Mouse (Mus musculus) lung, embryonic 16.5 days (tissue): ENCODE results near the gene Banf2. TPM values are rescaled to one million over a fixed set of nuclear protein-coding genes. Genes with fewer than 3 reads are reported as not detected.

ENCODE experiments used
- ATAC-seq: fragments of 200-750 bp; cut with Nextera tagmentation; 2 replicates; pipeline ENCODE4 v1.8.0; 2017; ENCODE audit warnings: low read depth, mild to moderate bottlenecking, moderate library complexity
- H3K27ac ChIP-seq: fragments of 300-500 bp; sonication (generic); 2 replicates; pipeline ENCODE4 v1.5.1; 2014; ENCODE audit warnings: mild to moderate bottlenecking, control low read depth, low read length
- H3K27me3 ChIP-seq: fragments of 300-500 bp; sonication (generic); 2 replicates; pipeline ENCODE4 v1.6.1; 2014; ENCODE audit warnings: low read depth, low read length, mixed read lengths; ENCODE audit not compliant: control insufficient read depth, insufficient read depth
- H3K36me3 ChIP-seq: fragments of 300-500 bp; sonication (generic); 2 replicates; pipeline ENCODE4 v1.6.1; 2014; ENCODE audit warnings: low read length; ENCODE audit not compliant: control insufficient read depth, insufficient read depth
- H3K4me1 ChIP-seq: fragments of 300-500 bp; sonication (generic); replicated peaks from 2 replicates; pipeline ENCODE4 v1.6.1; 2014; ENCODE audit warnings: low read length, mixed read lengths; ENCODE audit not compliant: control insufficient read depth, insufficient read depth
- H3K4me2 ChIP-seq: fragments of 300-500 bp; sonication (generic); 2 replicates; pipeline ENCODE4 v1.6.1; 2014; ENCODE audit warnings: low read depth, low read length, control low read depth
- H3K4me3 ChIP-seq: fragments of 300-500 bp; sonication (generic); 2 replicates; pipeline ENCODE4 v1.5.1; 2014; ENCODE audit warnings: mild to moderate bottlenecking, low read length, control low read depth
- H3K9ac ChIP-seq: fragments of 300-500 bp; sonication (generic); 2 replicates; pipeline ENCODE4 v1.6.1; 2014; ENCODE audit warnings: low read length, control low read depth
- H3K9me3 ChIP-seq: fragments of 300-500 bp; sonication (generic); 2 replicates; pipeline ENCODE4 v1.6.1; 2016; ENCODE audit warnings: low read length; ENCODE audit not compliant: control insufficient read depth
- WGBS: fragments of 180-500 bp; shearing (Covaris S2); extraction: QIAGEN DNeasy Blood & Tissue Kit; methylation state at CpG from one replicate; pipeline ENCODE4 v1.1.7; 2014; 5-methylcytosine and 5-hydroxymethylcytosine counted together
- polyA plus RNA-seq: library from polyadenylated mRNA; unstranded; fragments of >200 nt; fragmentation: Nextera tagmentation; extraction: Ambion mirVana; gene quantifications from 2 replicates; pipeline ENCODE4 v1.2.1, GENCODE M21; 2015

Gene Banf2
- not detected in 2 replicates for polyA plus RNA-seq

GRCm38 (mm10) chr2:144032664-144033063, at the start of gene Banf2:
Gene Banf2, plus strand, starts transcription at chr2:144033059.
- H3K36me3 ChIP-seq: no peaks in the 10 kb centered on the region
- H3K9me3 ChIP-seq: no peaks in the 10 kb centered on the region
- no peak within 1 kb of the TSS for H3K4me3 ChIP-seq
- H3K4me2 ChIP-seq: no peak within 1 kb of the TSS
- no peak within 1 kb of the TSS for H3K27ac ChIP-seq
- H3K4me1 ChIP-seq: no peaks in the 10 kb centered on the region
- WGBS: 81% methylated on average over 2 of the region's 2 CpGs
- H3K9ac ChIP-seq: no peak within 1 kb of the TSS
- H3K27me3 ChIP-seq: no peaks in the 10 kb centered on the region
- no peak for ATAC-seq

- Histone ChIP-seq H3K9ac (no peak overlapping the region), H3K4me2 (no peak overlapping the region), H3K36me3 (peaks cover 17% of the 10 kb centered on the region), H3K27ac (no peak overlapping the region), H3K9me3 (no peaks in the 10 kb centered on the region), H3K4me1 (0 out of 2 replicates have a peak, but pooled peaks cover 9% of the 10 kb centered on the region), H3K27me3 (no peaks in the 10 kb centered on the region), H3K4me3 (no peak overlapping the region)
- no peak for ATAC-seq
- 54% methylated on average over 2 of the region's 2 CpGs for WGBS
Observed at GRCm38 (mm10) chr2:143983482-143983881, 49.4 kb upstream of the Banf2 start.

GRCm38 (mm10) chr2:143987485-143987884, 45.4 kb upstream of the Banf2 start:
- H3K4me1 ChIP-seq: peaks cover 15% of the 10 kb centered on the region
- 69% methylated on average over 2 of the region's 2 CpGs for WGBS
- H3K4me2 ChIP-seq: no peak overlapping the region
- ATAC-seq: no peak
- H3K9me3 ChIP-seq: no peaks in the 10 kb centered on the region
- no peak overlapping the region for H3K4me3 ChIP-seq
- no peaks in the 10 kb centered on the region for H3K27me3 ChIP-seq
- H3K36me3 ChIP-seq: peaks cover 8% of the 10 kb centered on the region
- no peak overlapping the region for H3K9ac ChIP-seq
- no peak overlapping the region for H3K27ac ChIP-seq

- peaks cover 6% of the 10 kb centered on the region for H3K36me3 ChIP-seq
- no peak overlapping the region for H3K27ac ChIP-seq
- no peak overlapping the region for H3K4me2 ChIP-seq
- ATAC-seq: no peak
- H3K27me3 ChIP-seq: no peaks in the 10 kb centered on the region
- H3K4me1 ChIP-seq: peaks cover 10% of the 10 kb centered on the region
- WGBS: 76% methylated on average over 3 of the region's 3 CpGs
- no peak overlapping the region for H3K9ac ChIP-seq
- no peak overlapping the region for H3K4me3 ChIP-seq
- H3K9me3 ChIP-seq: no peaks in the 10 kb centered on the region
Observed at GRCm38 (mm10) chr2:143988016-143988415, 44.8 kb upstream of the Banf2 start.

GRCm38 (mm10) chr2:143990997-143991396, 41.9 kb upstream of the Banf2 start:
- H3K9me3 ChIP-seq: no peaks in the 10 kb centered on the region
- peaks cover 13% of the 10 kb centered on the region for H3K4me1 ChIP-seq
- H3K4me3 ChIP-seq: no peak overlapping the region
- H3K9ac ChIP-seq: no peak overlapping the region
- H3K4me2 ChIP-seq: no peak overlapping the region
- H3K27me3 ChIP-seq: no peaks in the 10 kb centered on the region
- H3K36me3 ChIP-seq: no peaks in the 10 kb centered on the region; the same call in none of the 2 replicates
- 34% methylated on average over 1 of the region's 1 CpGs for WGBS
- peak; percentile 77 for ATAC-seq
- H3K27ac ChIP-seq: no peak overlapping the region

GRCm38 (mm10) chr2:143991964-143992672, 40.7 kb upstream of the Banf2 start:
- Histone ChIP-seq H3K27me3 (no peaks in the 10 kb centered on the region), H3K36me3 (no peaks in the 10 kb centered on the region; the same call in 1 of the 2 replicates), H3K9ac (no peak overlapping the region), H3K9me3 (no peaks in the 10 kb centered on the region), H3K4me2 (no peak overlapping the region), H3K4me3 (no peak overlapping the region), H3K4me1 (peaks cover 13% of the 10 kb centered on the region), H3K27ac (no peak overlapping the region)
- WGBS: 87% methylated on average over 7 of the region's 7 CpGs
- no peak for ATAC-seq

GRCm38 (mm10) chr2:143992977-143993376, 39.9 kb upstream of the Banf2 start:
- 94% methylated on average over 1 of the region's 1 CpGs for WGBS

GRCm38 (mm10) chr2:144002229-144002984, 30.5 kb upstream of the Banf2 start:
- Histone ChIP-seq H3K4me1 (peaks cover 42% of the 10 kb centered on the region), H3K4me2 (no peak overlapping the region), H3K27ac (no peak overlapping the region), H3K9ac (no peak overlapping the region), H3K4me3 (no peak overlapping the region), H3K36me3 (no peaks in the 10 kb centered on the region; the same call in 1 of the 2 replicates), H3K9me3 (no peaks in the 10 kb centered on the region), H3K27me3 (no peaks in the 10 kb centered on the region)
- no peak for ATAC-seq
- WGBS: 81% methylated on average over 5 of the region's 5 CpGs

More at GRCm38 (mm10) chr2:143992977-143993376, 39.9 kb upstream of the Banf2 start:
- no peak overlapping the region for H3K4me2 ChIP-seq
- H3K36me3 ChIP-seq: no peaks in the 10 kb centered on the region; the same call in 1 of the 2 replicates
- no peak overlapping the region for H3K9ac ChIP-seq
- H3K9me3 ChIP-seq: no peaks in the 10 kb centered on the region
- H3K4me3 ChIP-seq: no peak overlapping the region
- no peak overlapping the region for H3K27ac ChIP-seq
- peaks cover 13% of the 10 kb centered on the region for H3K4me1 ChIP-seq
- ATAC-seq: no peak
- no peaks in the 10 kb centered on the region for H3K27me3 ChIP-seq

- no peak overlapping the region for H3K9ac ChIP-seq
- H3K9me3 ChIP-seq: no peaks in the 10 kb centered on the region
- WGBS: 23% methylated on average over 2 of the region's 2 CpGs
- H3K27ac ChIP-seq: no peak overlapping the region
- ATAC-seq: 0 out of 2 replicates have a peak, but pooled peaks have one; percentile 16
- H3K36me3 ChIP-seq: no peaks in the 10 kb centered on the region; the same call in 1 of the 2 replicates
- H3K4me2 ChIP-seq: no peak overlapping the region
- no peaks in the 10 kb centered on the region for H3K27me3 ChIP-seq
- H3K4me3 ChIP-seq: no peak overlapping the region
- peaks cover 44% of the 10 kb centered on the region for H3K4me1 ChIP-seq
Observed at GRCm38 (mm10) chr2:144003544-144003943, 29.3 kb upstream of the Banf2 start.
